Mouse (Mus musculus) cerebellum, postnatal 14 days (tissue): Measurements from ENCODE around the gene Slc27a4.

Source experiments
- DNase-seq, 2 experiments: peaks; one replicate each; pipeline ENCODE4 v3.0.0; 2021; ENCODE audit warnings: mixed read lengths in 2 of 2

Slc27a4 gene

DNA sequence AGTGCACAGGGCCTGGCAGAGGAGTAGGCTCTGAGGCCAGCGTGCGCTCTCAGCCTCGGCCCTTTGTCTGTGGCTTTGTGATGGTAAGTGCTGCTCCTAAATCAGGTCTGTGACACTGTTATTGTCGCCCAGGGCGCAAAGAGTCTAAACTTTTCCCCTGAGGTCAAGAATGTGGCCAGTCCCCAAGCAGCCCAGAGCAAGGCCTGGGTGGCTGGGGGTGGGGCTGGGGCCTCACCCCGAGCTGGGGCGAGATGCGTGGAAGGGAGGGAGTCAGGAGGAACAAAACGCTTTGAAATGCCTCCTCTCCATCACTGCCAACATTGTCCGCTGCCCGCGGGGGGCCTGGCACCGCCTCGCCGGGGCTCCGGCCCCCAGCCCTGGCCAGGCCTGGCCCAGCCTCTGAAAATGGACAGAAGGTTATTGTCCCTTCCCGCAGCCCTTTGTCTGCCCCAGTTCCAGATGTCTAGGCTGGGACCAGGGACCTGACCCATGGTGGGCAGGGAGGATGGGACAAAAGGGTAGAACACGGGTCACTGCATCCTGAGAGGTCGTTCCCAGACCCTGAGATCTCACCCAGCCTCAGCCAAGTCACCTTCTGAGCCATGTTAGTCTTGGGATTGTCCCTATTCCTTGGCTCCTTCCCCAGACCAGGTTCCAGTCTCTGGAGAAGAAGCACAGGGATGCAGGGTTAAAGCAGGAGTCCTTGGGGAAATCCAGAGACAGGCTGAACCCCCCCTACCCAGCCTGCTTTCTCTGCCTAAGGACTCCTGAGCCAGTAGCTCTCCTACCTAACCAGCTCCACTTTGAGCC is 54.2 kb downstream of the Slc27a4 start:
- no peak for DNase-seq

DNA sequence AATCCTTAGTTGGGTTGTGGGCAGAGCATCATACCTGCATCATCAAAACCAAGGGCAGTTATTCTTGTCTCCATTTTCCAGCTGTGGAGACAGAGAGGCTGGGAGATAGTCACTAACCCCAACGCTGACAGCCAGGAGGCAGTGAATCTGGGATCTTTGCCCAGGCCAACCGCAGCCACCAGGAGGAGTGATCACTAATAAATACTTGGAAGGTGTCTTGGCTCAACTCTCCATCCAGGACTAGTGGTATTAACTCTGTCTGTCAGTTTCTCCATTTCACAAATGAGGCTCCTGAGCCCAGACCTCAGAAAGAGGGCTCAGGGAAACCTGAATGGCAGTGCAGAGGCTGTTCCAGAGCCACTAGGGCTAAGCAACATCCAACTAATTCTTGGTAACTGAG is 54.9 kb downstream of the Slc27a4 start:
- DNase-seq = no peak

DNA sequence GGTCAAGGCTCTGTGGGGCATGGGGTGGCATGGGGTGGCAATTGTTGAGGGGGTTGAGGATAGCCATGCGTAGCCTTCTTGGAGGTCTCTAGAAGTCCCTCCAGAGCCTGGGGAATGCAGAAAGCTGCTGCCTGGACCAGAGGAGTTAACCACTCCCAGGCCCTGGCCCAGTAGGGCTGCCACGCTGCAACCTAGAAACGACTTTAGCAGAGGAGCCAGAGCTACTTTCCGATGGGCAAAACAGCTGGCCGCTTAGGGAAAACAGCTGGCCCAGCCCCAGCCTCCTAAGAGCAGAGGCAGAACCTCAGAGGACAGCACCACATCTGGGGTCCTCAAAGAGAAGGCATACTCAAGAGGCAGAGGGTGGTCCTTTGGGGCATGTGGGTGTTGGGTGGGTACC is 55.5 kb downstream of the Slc27a4 start:
- no peak for DNase-seq

DNA sequence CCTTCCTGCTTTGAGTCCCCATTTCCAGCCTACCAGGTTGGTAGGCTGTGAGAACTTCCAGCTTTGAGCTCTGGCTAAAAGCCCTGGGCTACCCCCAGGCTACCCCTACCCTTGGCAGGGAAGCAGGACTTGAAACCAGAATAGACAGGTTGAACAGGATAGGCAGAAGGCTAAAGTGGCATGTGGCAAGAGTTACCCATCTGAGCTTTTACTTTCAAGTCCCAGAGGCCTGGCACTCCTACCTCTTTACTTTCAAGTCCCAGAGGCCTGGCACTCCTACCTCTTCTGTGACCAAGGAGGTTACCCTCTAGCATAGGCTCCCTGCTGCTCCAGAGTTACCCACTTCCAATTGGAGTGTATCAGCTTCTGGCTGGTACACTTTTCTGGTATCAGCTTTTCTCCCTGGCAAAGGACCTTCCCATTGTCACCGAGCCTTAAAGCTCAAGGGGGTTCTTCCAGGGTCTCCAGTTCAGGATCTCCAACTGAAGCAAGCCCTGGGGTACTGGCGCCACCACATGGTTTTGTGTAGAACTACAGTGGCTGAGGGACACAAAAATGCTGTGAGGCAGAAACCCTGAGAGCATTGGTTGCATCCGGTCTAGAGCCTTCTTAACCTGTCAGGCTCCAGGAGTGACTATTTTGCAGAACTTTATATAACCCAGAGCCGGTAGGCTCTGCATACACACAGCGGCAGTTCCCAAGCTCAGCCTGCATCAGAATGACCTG is 56.5 kb downstream of the Slc27a4 start:
- peak in 1 of 2 experiments; percentile 50 for DNase-seq

DNA sequence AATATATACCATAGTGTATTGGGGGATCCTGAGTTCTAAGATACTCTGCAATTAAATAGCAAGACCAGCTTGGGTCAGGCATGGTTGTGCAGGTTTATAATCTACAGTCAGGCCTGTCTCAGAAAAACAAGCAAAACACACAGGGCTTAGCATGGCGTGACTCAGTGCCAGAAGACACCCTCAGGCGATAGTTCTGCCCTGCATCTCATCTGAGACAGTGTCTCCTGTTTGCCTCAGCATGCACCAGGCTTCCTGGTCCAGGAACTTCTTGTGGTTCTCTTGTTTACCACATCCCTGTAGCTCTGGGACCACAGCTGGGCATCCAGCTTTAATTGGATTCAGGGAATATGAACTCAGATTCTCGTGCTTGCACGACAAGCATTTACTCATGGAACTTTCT is 62.7 kb downstream of the Slc27a4 start:
- no peak for DNase-seq
